Mouse (Mus musculus) left cerebral cortex, postnatal 10 days (tissue): ENCODE measurements around the gene Vasn. TPM values are rescaled to one million over a fixed set of nuclear protein-coding genes. Genes with fewer than 3 reads are reported as not detected.
A peak's percentile ranks its signal among the peaks of the same experiment; 100 is the strongest.

Experiments used
- DNase-seq, 2 experiments: peaks; one replicate each; pipeline ENCODE4 v3.0.0; 2021 to 2022; ENCODE audit warnings: low spot score in 2 of 2, mixed read lengths in 1 of 2; ENCODE audit errors: extremely low spot score in 1 of 2
- intact Hi-C: fragments of 180-260 bp; cut with DNase I; formaldehyde crosslinking; loops from one replicate; pipeline ENCODE4 v1.15.1; 2025
- total RNA-seq, 2 experiments: library from RNA; stranded (reverse); gene quantifications; 2 replicates each; pipeline ENCODE4 v1.2.3; 2021

Gene Vasn
- 1 to 10 TPM; 5.1 to 6.4 TPM for total RNA-seq

DNA sequence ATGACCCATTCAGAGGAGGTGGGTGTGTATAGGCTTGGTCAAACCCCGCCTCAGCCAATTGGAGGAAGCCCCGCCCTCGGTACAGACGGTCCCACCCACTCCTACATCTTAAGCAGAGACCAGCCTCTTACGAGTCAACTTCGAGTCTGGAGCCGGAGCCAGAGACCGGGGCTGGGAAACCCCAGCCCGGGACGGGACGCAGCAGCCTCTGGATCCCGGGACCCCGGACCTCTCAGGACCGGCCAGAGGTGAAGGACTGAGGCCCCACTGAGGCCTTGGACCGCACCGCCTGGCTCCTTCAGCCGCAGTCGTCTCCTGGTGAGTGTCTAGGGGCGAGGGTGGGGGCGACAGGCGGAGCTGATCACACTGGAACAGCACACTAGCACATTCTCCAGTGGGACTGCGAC lies at the start of gene Vasn, which contains the start of gene Dnaja3:
Gene Vasn (plus strand): TSS at position 111 of the 407 bp plus-strand sequence.
Gene Dnaja3 (plus strand): TSS at position 159 of the 407 bp plus-strand sequence.
- peak; percentile 68 to 92 for DNase-seq
- intact Hi-C loops = no loop called here

- intact Hi-C loops = no loop called here
Observed at GRCm38 (mm10) chr16:4590236-4590635, 49.5 kb upstream of the Vasn start.

DNA sequence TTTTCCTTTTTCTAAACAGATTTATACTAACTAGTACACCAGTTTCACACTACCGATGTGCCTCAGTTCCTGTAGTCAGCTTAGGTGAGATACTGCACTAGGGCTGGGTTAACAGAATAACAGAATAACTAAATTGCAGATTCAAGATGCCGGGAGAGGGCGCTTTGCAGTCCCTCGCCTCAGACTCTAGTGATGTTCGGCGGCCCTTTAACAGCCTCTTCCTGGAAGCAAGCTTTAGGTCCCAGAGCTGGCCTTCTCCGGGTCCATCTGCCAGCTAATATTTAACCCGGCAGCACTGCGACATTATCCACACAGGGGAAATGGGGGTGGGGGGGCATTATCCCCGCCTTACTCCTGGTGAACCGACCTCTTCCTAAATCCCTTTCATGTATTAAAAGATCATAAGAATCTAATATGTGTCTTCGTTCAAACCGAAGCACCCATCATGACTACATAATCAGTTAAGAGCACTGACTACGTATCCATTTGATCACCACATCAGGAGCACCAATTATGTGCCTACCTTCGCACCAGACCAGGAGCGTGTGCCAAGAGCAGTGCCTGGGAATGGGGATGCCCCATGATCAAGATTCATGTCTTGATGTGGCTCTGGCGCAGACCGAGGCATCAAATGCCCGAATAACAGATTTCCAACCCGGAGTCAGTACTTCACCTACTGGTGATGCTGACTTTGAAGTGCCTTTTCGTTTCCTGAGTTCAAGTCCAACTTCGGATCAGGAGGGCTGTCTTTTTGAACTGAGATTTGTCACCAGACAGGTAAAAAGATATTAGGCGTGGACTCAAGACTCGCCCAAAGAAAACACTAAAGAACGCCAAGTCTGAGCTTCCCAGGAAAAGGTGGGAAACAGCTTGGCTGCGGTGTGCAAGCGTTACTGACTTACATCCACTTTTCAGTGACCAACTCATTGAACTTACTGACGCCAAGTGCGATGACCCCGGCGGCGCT lies 46.5 kb upstream of the Vasn start:
- DNase-seq = peak in 1 of 2 experiments; percentile 72

More at GRCm38 (mm10) chr16:4590236-4590635, 49.5 kb upstream of the Vasn start:
- DNase-seq = no peak

GRCm38 (mm10) chr16:4593971-4594813 lies 45.5 kb upstream of the Vasn start, which contains the start of gene Glis2:
Gene Glis2, plus strand, starts transcription at chr16:4594713.
- DNase-seq = peak in 1 of 2 experiments; percentile 83
- intact Hi-C loops = no loop called here

More for the DNA sequence above, 46.5 kb upstream of the Vasn start:
- intact Hi-C loops = no loop called here

- DNase-seq = peak in 1 of 2 experiments; percentile 78
- intact Hi-C loops = no loop called here
Observed at GRCm38 (mm10) chr16:4594814-4595526, 44.8 kb upstream of the Vasn start.

GRCm38 (mm10) chr16:4595527-4595963 lies 44.2 kb upstream of the Vasn start:
- intact Hi-C loops = no loop called here
- DNase-seq = peak in 1 of 2 experiments; percentile 78

DNA sequence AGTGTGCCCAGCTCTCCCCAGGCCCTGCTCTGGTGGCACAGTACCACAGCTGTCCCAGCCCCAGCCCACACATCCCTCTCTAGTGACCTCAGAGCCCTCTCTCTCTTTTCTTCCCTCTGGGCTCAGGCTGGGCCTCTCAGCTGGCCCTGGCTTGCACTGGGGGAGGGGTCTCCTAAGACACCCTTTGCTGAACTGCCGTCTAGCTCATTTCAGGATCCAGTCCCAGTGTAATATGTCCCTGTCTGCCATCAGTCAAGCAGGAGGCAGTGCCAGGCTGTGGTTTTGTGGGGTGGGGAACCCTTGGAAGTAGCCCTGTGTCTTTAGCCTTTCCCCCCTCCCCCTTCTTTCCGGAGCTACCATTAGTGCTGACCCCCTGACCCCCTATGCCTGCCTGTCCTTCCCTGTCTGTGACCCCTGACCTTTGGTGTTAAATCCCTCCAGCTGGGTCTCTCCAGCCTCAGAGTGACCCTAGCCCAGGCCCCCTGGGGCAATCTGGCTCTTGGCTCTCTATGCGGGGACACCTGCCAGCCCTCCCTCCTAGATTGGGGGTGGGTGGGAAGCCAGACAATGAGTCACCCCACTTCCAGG lies 43.5 kb upstream of the Vasn start:
- DNase-seq = peak in 1 of 2 experiments; percentile 44
- intact Hi-C loops = no loop called here

- no peak for DNase-seq
- intact Hi-C loops = no loop called here
Observed at GRCm38 (mm10) chr16:4596836-4597235, 42.9 kb upstream of the Vasn start.

- intact Hi-C loops = no loop called here
- DNase-seq = peak in 1 of 2 experiments; percentile 22
Observed at GRCm38 (mm10) chr16:4597296-4597695, 42.4 kb upstream of the Vasn start.

DNA sequence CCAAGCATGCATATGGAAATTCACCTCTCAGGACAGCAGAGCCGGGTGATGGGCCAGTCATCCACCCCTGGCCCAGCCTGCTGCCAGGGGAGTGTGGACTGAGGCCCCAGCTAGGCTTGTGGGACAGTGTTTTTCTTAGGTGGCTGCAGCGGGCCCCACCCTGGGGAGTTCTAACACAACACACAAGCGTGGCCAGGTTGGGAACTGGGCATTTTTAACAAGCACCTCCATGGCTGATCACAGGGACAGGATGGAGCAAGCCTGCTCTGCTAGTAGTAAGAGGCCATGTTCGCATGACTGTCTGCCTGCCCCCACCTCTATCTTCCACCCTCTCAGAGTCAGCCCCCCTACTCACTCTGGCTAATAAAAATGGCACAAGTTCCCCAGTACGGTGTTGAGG lies 41.7 kb upstream of the Vasn start:
- intact Hi-C loops = no loop called here
- DNase-seq = no peak

- intact Hi-C loops = no loop called here
- DNase-seq = no peak
Observed at GRCm38 (mm10) chr16:4598891-4599543, 40.7 kb upstream of the Vasn start.

GRCm38 (mm10) chr16:4599616-4600015 lies 40.1 kb upstream of the Vasn start:
- peak in 1 of 2 experiments; percentile 16 for DNase-seq
- intact Hi-C loops = loop anchor here (10.0 kb wide), 1 partner anchor 285 kb away; no protein-coding TSS in a partner anchor

GRCm38 (mm10) chr16:4600701-4601310 lies 38.9 kb upstream of the Vasn start:
- intact Hi-C loops = loop anchor here (10.0 kb wide), 1 partner anchor 286 kb away; no protein-coding TSS in a partner anchor
- peak in 1 of 2 experiments; percentile 12 for DNase-seq

- intact Hi-C loops = loop anchor here (10.0 kb wide), 1 partner anchor 287 kb away; no protein-coding TSS in a partner anchor
- peak in 1 of 2 experiments; percentile 43 for DNase-seq
Observed at GRCm38 (mm10) chr16:4602189-4602588, 37.6 kb upstream of the Vasn start.

DNA sequence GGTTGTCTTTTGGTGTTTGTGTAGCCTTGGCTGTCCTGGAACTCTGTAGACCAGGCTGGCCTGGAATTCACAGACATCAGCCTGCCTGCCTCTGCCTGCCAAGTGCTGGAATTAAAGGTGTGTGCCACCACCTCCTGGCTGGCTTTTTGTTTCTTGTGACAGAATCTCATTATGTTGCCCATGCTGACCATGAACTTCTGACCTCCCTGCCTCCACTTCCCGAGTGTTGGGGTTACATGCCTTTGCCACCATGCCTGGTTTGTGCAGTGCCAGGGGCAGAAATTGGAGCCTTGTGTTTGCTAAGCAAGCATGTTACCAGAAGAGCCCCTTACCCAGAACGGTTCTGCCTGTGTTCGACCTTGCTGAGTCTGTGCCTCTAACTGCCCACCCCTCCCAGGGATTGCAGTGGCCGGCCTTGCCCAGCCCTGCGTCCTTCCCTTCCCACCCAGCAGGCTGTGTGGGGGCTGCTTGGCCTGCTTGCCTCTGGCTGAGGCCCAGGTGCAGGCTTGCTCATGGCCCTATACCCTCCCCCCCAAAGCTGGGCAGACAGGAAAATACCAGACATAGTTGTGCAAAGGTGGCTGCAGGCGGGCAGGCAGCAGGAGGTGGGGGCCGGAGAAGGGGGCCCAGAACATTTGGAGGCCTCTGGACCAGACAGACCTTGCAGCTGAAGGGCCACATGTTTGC lies 36.8 kb upstream of the Vasn start:
- intact Hi-C loops = loop anchor here (10.0 kb wide), 1 partner anchor 288 kb away; no protein-coding TSS in a partner anchor
- peak in 1 of 2 experiments; percentile 37 for DNase-seq

DNA sequence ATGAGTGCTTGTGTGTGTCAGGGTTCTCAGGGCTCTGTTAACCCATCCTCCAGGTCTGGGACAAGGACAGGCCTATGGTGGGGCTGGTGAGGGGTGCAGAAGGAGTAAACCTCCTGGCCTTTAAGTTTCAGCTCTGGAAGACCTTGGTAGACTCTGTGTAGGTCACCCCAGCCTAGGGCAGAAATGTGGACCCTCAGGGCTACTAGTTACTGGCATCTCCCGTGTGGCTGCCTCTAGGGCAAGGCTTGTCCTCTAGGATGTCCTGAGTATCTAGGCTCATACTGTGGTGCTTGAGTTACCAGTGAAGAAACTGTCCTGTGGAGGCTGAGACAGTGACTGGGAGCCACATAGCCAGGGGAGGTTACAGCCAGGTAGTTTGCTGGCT lies 36.3 kb upstream of the Vasn start:
- DNase-seq = no peak
- intact Hi-C loops = loop anchor here (10.0 kb wide), 1 partner anchor 289 kb away; no protein-coding TSS in a partner anchor
